Mouse (Mus musculus): Measurements from ENCODE around the gene Vopp1.

Vopp1 gene

GRCm38 (mm10) chr6:57784251-57784650 lies 40.7 kb downstream of the Vopp1 start:
- DNase-seq (ENCODE audit: low spot score in 2 of 2), result no peak

GRCm38 (mm10) chr6:57782658-57783057 lies 42.3 kb downstream of the Vopp1 start:
- DNase-seq (ENCODE audit: low spot score in 2 of 2), result no peak

GRCm38 (mm10) chr6:57780359-57780758 lies 44.6 kb downstream of the Vopp1 start:
- DNase-seq (ENCODE audit: low spot score in 2 of 2), result no peak

GRCm38 (mm10) chr6:57773792-57774191 lies 51.2 kb downstream of the Vopp1 start:
- no peak for DNase-seq (ENCODE audit: low spot score in 2 of 2)

- DNase-seq (ENCODE audit: low spot score in 2 of 2), result no peak
Measured at GRCm38 (mm10) chr6:57770467-57771190, 54.3 kb downstream of the Vopp1 start.

GRCm38 (mm10) chr6:57768948-57769525 lies 55.9 kb downstream of the Vopp1 start:
- DNase-seq (ENCODE audit: low spot score in 2 of 2), result no peak

GRCm38 (mm10) chr6:57767112-57767868 lies 57.7 kb downstream of the Vopp1 start:
- no peak for DNase-seq (ENCODE audit: low spot score in 2 of 2)

- DNase-seq (ENCODE audit: low spot score in 2 of 2), result no peak
Measured at GRCm38 (mm10) chr6:57766287-57766686, 58.7 kb downstream of the Vopp1 start.

- no peak for DNase-seq (ENCODE audit: low spot score in 2 of 2)
Measured at GRCm38 (mm10) chr6:57765095-57765878, 59.7 kb downstream of the Vopp1 start.

- no peak for DNase-seq (ENCODE audit: low spot score in 2 of 2)
Measured at GRCm38 (mm10) chr6:57763054-57763453, 61.9 kb downstream of the Vopp1 start.

GRCm38 (mm10) chr6:57753962-57754759 lies 70.8 kb downstream of the Vopp1 start:
- no peak for DNase-seq (ENCODE audit: low spot score in 2 of 2)

GRCm38 (mm10) chr6:57745748-57746129 lies 79.2 kb downstream of the Vopp1 start:
- DNase-seq (ENCODE audit: low spot score in 2 of 2), result no peak

- no peak for DNase-seq (ENCODE audit: low spot score in 2 of 2)
Measured at GRCm38 (mm10) chr6:57744974-57745747, 79.8 kb downstream of the Vopp1 start.

- no peak for DNase-seq (ENCODE audit: low spot score in 2 of 2)
Measured at GRCm38 (mm10) chr6:57744123-57744522, 80.8 kb downstream of the Vopp1 start.

- no peak for DNase-seq (ENCODE audit: low spot score in 2 of 2)
Measured at GRCm38 (mm10) chr6:57743333-57743732, 81.6 kb downstream of the Vopp1 start.

GRCm38 (mm10) chr6:57742749-57743148 lies 82.2 kb downstream of the Vopp1 start:
- no peak for DNase-seq (ENCODE audit: low spot score in 2 of 2)

GRCm38 (mm10) chr6:57721347-57721746 lies 103.6 kb downstream of the Vopp1 start:
- no peak for DNase-seq (ENCODE audit: low spot score in 2 of 2)

GRCm38 (mm10) chr6:57711726-57712125 lies 113.2 kb downstream of the Vopp1 start:
- no peak for DNase-seq (ENCODE audit: low spot score in 2 of 2)

GRCm38 (mm10) chr6:57706721-57707120 lies 118.2 kb downstream of the Vopp1 start:
- DNase-seq (ENCODE audit: low spot score in 2 of 2), result no peak

- DNase-seq (ENCODE audit: low spot score in 2 of 2), result no peak
Measured at GRCm38 (mm10) chr6:57703703-57704102, 121.3 kb downstream of the Vopp1 start.
